Mouse (Mus musculus): ENCODE results near the gene Mycbp2. TPM values are rescaled to one million over a fixed set of nuclear protein-coding genes. Genes with fewer than 3 reads are reported as not detected.

Mycbp2 gene
- polyA plus RNA-seq, 1 experiment from 2014 or later, result 28.6 TPM

DNA sequence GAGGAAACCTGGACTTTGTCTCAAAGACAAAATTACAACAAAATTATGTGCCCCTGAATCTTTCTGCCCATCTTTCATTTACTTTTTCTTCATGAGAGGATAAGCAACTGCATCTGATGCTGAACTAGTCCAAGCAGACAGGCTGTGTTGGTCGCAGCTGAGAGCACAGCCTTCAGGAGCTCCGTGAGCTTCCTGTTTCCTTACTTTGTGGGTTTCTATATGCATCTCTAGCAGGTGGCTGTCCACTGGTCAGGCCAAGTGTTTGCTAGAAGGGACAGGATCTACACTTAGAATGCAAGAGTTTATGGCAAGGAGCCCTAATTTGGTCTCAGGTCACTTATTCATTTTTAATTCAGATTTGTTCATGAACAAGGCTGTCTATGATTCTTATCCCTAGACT is 50.4 kb downstream of the Mycbp2 start:
- no peak for ATAC-seq (ENCODE audit: low read depth)
- H3K36me3 ChIP-seq (ENCODE audit: control insufficient read depth, insufficient read depth, low read length), result peaks cover 48% of the 10 kb centered on the region

DNA sequence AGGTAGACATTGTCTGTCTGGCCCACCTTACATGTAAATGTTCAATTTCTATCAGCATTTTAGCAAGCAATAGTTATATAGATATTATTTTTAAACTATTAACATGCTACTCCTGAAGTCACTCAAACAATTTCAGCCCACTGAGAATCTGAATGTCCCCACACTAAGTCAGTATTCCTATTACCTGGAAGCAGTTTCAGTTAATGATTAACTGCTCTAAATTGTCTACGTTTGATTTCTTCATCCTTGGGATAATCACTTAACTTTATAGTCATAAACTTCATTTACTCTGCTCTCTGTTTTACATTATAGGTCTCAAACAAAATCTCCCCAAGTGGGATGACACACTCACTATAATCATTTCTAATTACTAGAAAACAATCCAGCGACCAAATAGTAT is 60.0 kb downstream of the Mycbp2 start:
- ATAC-seq (ENCODE audit: low read depth), result no peak
- Histone ChIP-seq H3K27me3 (replicated peaks; ENCODE audit: control insufficient read depth, insufficient read depth, low read length) (no peaks in the 10 kb centered on the region), H3K9ac (ENCODE audit: low read depth, low read length) (no peak overlapping the region), H3K9me3 (ENCODE audit: control insufficient read depth, low read length) (no peaks in the 10 kb centered on the region), H3K27ac (replicated peaks; ENCODE audit: low read depth, low read length) (no peak overlapping the region), H3K4me1 (ENCODE audit: control insufficient read depth, insufficient read depth, low read length) (no peaks in the 10 kb centered on the region), H3K4me2 (ENCODE audit: low read depth, low read length) (no peak overlapping the region), H3K4me3 (ENCODE audit: low read depth, low read length) (no peak overlapping the region), H3K36me3 (ENCODE audit: control insufficient read depth, insufficient read depth, low read length) (peaks cover 38% of the 10 kb centered on the region)
- DNase-seq (ENCODE audit: low spot score), result no peak
- WGBS, result 77% methylated on average over 2 of the region's 2 CpGs

More for the DNA sequence above, 50.4 kb downstream of the Mycbp2 start:
- H3K4me2 ChIP-seq (ENCODE audit: low read depth, low read length), result no peak overlapping the region
- no peak overlapping the region for H3K27ac ChIP-seq (replicated peaks; ENCODE audit: low read depth, low read length)
- no peaks in the 10 kb centered on the region for H3K27me3 ChIP-seq (replicated peaks; ENCODE audit: control insufficient read depth, insufficient read depth, low read length)
- no peaks in the 10 kb centered on the region for H3K4me1 ChIP-seq (ENCODE audit: control insufficient read depth, insufficient read depth, low read length)
- no peak for DNase-seq (ENCODE audit: low spot score)
- WGBS, result 97% methylated on average over 2 of the region's 2 CpGs
- no peak overlapping the region for H3K9ac ChIP-seq (ENCODE audit: low read depth, low read length)
- H3K9me3 ChIP-seq (ENCODE audit: control insufficient read depth, low read length), result no peaks in the 10 kb centered on the region
- no peak overlapping the region for H3K4me3 ChIP-seq (ENCODE audit: low read depth, low read length)

DNA sequence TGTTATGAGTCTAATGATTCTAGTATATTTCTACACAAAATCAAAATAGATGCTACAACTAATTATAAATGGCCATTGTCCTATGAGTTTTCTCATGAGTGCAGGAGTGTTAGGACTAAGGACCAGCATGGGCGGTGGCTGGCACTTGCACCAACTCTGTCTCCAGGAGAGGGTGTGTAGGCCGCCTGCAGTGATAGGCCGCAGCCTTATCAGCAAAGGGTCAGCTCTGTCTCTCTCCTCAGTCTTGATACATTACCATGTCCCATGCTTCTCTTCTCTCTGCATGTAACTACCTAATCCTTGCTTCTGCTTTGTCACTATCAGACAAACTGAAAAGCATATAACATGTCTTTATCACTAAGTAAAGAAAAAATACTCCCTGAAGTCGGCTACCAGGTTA is 69.9 kb downstream of the Mycbp2 start:
- 92% methylated on average over 4 of the region's 4 CpGs for WGBS
- Histone ChIP-seq H3K27ac (replicated peaks; ENCODE audit: low read depth, low read length) (no peak overlapping the region), H3K27me3 (replicated peaks; ENCODE audit: control insufficient read depth, insufficient read depth, low read length) (no peaks in the 10 kb centered on the region), H3K36me3 (ENCODE audit: control insufficient read depth, insufficient read depth, low read length) (peaks cover 16% of the 10 kb centered on the region; the same call in 1 of the 2 replicates), H3K4me3 (ENCODE audit: low read depth, low read length) (no peak overlapping the region), H3K4me2 (ENCODE audit: low read depth, low read length) (no peak overlapping the region), H3K9ac (ENCODE audit: low read depth, low read length) (no peak overlapping the region), H3K4me1 (ENCODE audit: control insufficient read depth, insufficient read depth, low read length) (no peaks in the 10 kb centered on the region), H3K9me3 (ENCODE audit: control insufficient read depth, low read length) (no peaks in the 10 kb centered on the region)
- ATAC-seq (ENCODE audit: low read depth), result no peak
- no peak for DNase-seq (ENCODE audit: low spot score)

DNA sequence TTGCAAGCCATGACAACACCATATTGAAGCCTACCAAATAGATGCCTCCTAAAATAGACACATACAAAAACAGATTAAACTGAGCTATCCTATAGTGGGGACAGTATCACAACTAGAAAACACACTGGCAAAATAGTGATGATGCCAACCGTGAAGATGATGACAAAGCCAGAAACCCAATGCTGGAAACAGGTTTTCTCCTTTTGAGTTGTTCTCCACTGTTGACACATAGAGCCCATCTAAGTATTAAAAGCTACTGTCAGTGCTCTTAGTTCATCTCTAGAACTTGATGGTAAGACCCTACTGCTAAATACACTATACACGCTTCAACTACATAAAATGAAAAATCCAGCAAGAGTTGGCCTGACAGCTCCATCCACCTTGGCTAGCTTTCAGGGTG is 86.2 kb downstream of the Mycbp2 start:
- no peaks in the 10 kb centered on the region for H3K27me3 ChIP-seq (replicated peaks; ENCODE audit: control insufficient read depth, insufficient read depth, low read length)
- H3K36me3 ChIP-seq (ENCODE audit: control insufficient read depth, insufficient read depth, low read length), result peaks cover 35% of the 10 kb centered on the region
- H3K4me3 ChIP-seq (ENCODE audit: low read depth, low read length), result no peak overlapping the region
- no peaks in the 10 kb centered on the region for H3K9me3 ChIP-seq (ENCODE audit: control insufficient read depth, low read length)
- WGBS, result 99% methylated on average over 2 of the region's 2 CpGs
- no peak overlapping the region for H3K9ac ChIP-seq (ENCODE audit: low read depth, low read length)
- no peaks in the 10 kb centered on the region for H3K4me1 ChIP-seq (ENCODE audit: control insufficient read depth, insufficient read depth, low read length)
- DNase-seq (ENCODE audit: low spot score), result no peak
- H3K4me2 ChIP-seq (ENCODE audit: low read depth, low read length), result no peak overlapping the region
- ATAC-seq (ENCODE audit: low read depth), result no peak
- no peak overlapping the region for H3K27ac ChIP-seq (replicated peaks; ENCODE audit: low read depth, low read length)

DNA sequence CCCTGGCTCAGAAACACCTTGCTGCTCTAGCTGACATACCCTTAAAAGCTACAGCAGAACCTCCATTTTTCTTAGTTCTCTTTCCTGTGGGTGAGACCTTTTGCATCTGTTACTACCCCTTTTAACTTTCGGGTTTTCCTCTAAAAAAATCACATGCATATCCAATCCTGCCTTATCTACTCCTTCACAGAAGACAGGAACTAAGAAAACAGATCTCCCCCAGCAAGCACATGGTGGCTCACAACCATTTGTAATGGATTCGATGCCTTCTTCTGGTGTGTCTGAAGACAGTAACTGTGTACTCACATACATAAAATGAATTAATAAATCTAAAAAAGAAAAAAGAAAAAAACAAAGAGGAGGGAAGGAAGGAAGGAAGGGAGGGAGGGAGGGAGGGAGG is 87.9 kb downstream of the Mycbp2 start:
- DNase-seq (ENCODE audit: low spot score), result no peak
- Histone ChIP-seq H3K9ac (ENCODE audit: low read depth, low read length) (no peak overlapping the region), H3K9me3 (ENCODE audit: control insufficient read depth, low read length) (no peaks in the 10 kb centered on the region), H3K4me3 (ENCODE audit: low read depth, low read length) (no peak overlapping the region), H3K27me3 (replicated peaks; ENCODE audit: control insufficient read depth, insufficient read depth, low read length) (no peaks in the 10 kb centered on the region), H3K4me1 (ENCODE audit: control insufficient read depth, insufficient read depth, low read length) (no peaks in the 10 kb centered on the region), H3K27ac (replicated peaks; ENCODE audit: low read depth, low read length) (no peak overlapping the region), H3K36me3 (ENCODE audit: control insufficient read depth, insufficient read depth, low read length) (peaks cover 36% of the 10 kb centered on the region), H3K4me2 (ENCODE audit: low read depth, low read length) (no peak overlapping the region)
- no peak for ATAC-seq (ENCODE audit: low read depth)
- 90% methylated on average over 2 of the region's 2 CpGs for WGBS

DNA sequence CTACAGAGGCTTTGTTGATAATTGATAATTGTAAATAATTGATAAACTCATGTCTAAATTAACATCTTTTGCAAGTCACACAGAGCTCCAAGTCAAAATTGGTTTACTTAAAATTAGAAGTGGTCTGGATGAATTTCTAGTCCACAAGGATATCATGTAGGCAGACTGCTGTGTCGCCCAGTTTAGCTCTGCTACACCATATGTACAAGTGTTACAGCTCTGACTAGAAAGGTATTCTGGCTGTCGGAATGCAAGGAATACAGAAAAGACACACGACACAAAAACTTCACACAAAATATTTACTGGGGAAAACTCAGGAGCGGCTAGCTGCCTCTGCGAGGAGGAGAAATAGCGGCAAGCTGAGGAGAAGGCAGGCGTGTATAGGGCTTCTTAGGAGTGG is 89.7 kb downstream of the Mycbp2 start:
- H3K4me2 ChIP-seq (ENCODE audit: low read depth, low read length), result no peak overlapping the region
- H3K27ac ChIP-seq (replicated peaks; ENCODE audit: low read depth, low read length), result no peak overlapping the region
- WGBS, result 91% methylated on average over 7 of the region's 7 CpGs
- H3K4me3 ChIP-seq (ENCODE audit: low read depth, low read length), result no peak overlapping the region
- H3K4me1 ChIP-seq (ENCODE audit: control insufficient read depth, insufficient read depth, low read length), result no peaks in the 10 kb centered on the region
- no peak for DNase-seq (ENCODE audit: low spot score)
- no peaks in the 10 kb centered on the region for H3K9me3 ChIP-seq (ENCODE audit: control insufficient read depth, low read length)
- no peak for ATAC-seq (ENCODE audit: low read depth)
- H3K9ac ChIP-seq (ENCODE audit: low read depth, low read length), result no peak overlapping the region
- no peaks in the 10 kb centered on the region for H3K27me3 ChIP-seq (replicated peaks; ENCODE audit: control insufficient read depth, insufficient read depth, low read length)
- peaks cover 36% of the 10 kb centered on the region for H3K36me3 ChIP-seq (ENCODE audit: control insufficient read depth, insufficient read depth, low read length)

DNA sequence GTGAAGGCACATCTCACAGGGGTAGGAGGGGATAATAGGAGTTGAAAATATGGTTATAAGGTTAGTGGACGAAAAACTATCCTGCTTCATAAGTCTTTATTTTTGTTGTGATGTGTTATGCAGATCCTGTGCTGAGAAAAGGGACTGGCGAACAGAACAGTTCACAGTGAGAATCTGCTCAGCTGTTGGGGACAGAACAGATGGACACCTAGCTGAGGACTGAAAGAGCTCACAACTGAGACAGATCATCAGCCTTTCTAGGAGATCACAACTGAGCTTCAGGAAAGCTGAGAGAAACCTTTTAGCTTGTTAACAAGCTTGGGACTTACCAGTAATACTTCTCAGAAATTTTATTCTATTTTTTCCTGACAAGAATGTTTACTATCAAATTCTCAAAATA is 92.3 kb downstream of the Mycbp2 start:
- H3K4me2 ChIP-seq (ENCODE audit: low read depth, low read length), result no peak overlapping the region
- peaks cover 26% of the 10 kb centered on the region for H3K36me3 ChIP-seq (ENCODE audit: control insufficient read depth, insufficient read depth, low read length)
- no peak overlapping the region for H3K4me3 ChIP-seq (ENCODE audit: low read depth, low read length)
- DNase-seq (ENCODE audit: low spot score), result no peak
- no peak overlapping the region for H3K9ac ChIP-seq (ENCODE audit: low read depth, low read length)
- no peaks in the 10 kb centered on the region for H3K9me3 ChIP-seq (ENCODE audit: control insufficient read depth, low read length)
- H3K27me3 ChIP-seq (replicated peaks; ENCODE audit: control insufficient read depth, insufficient read depth, low read length), result no peaks in the 10 kb centered on the region
- H3K4me1 ChIP-seq (ENCODE audit: control insufficient read depth, insufficient read depth, low read length), result no peaks in the 10 kb centered on the region
- 92% methylated on average over 2 of the region's 2 CpGs for WGBS
- no peak for ATAC-seq (ENCODE audit: low read depth)
- no peak overlapping the region for H3K27ac ChIP-seq (replicated peaks; ENCODE audit: low read depth, low read length)

DNA sequence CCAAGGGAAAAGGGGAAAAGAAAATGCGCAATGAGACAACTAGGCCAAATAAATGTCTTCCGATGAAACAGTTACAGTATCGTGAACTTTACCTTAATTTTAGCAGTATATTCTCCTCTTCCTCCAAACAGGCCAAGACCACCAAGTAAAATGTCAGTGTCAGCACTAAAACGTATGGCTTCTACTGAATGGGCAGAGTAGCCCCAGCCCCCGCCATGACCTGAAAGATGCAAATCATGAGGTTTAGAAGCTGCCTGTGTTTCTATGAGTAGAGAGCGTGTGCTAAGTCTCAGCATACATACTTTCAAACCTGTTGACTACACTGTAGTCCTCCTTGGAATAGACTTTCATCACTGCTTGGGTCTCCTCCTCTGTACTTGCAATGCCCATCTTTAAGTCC is 104.6 kb downstream of the Mycbp2 start:
- ATAC-seq (ENCODE audit: low read depth) (no peak), DNase-seq (ENCODE audit: low spot score) (no peak)
- no peak overlapping the region for H3K27ac ChIP-seq (replicated peaks; ENCODE audit: low read depth, low read length)
- H3K9me3 ChIP-seq (ENCODE audit: control insufficient read depth, low read length), result no peaks in the 10 kb centered on the region
- H3K27me3 ChIP-seq (replicated peaks; ENCODE audit: control insufficient read depth, insufficient read depth, low read length), result no peaks in the 10 kb centered on the region
- H3K36me3 ChIP-seq (ENCODE audit: control insufficient read depth, insufficient read depth, low read length), result peaks cover 32% of the 10 kb centered on the region
- H3K4me3 ChIP-seq (ENCODE audit: low read depth, low read length), result no peak overlapping the region
- no peak overlapping the region for H3K4me2 ChIP-seq (ENCODE audit: low read depth, low read length)
- 95% methylated on average over 6 of the region's 6 CpGs for WGBS
- H3K9ac ChIP-seq (ENCODE audit: low read depth, low read length), result no peak overlapping the region
- H3K4me1 ChIP-seq (ENCODE audit: control insufficient read depth, insufficient read depth, low read length), result no peaks in the 10 kb centered on the region

DNA sequence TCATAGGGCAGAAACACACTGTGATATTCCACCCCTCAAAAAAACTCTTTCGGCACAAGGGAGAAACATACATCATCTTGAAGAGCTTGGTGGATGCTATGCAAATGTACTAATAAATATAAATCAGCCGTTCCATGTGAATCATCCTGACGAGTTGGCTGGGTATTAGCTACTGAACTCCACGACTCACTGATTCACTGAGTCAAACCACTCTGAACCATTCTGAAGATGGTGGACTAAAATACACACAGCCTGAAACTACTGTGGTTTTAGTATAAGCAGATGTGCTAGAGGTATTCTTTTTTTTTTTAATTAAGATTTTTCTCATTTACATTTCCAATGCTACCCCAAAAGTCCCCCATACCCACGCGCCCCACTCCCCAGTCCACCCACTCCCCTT is 111.8 kb downstream of the Mycbp2 start:
- no peak overlapping the region for H3K4me3 ChIP-seq (ENCODE audit: low read depth, low read length)
- no peak for DNase-seq (ENCODE audit: low spot score)
- 93% methylated on average over 6 of the region's 6 CpGs for WGBS
- no peak overlapping the region for H3K9ac ChIP-seq (ENCODE audit: low read depth, low read length)
- no peak overlapping the region for H3K27ac ChIP-seq (replicated peaks; ENCODE audit: low read depth, low read length)
- no peaks in the 10 kb centered on the region for H3K27me3 ChIP-seq (replicated peaks; ENCODE audit: control insufficient read depth, insufficient read depth, low read length)
- no peaks in the 10 kb centered on the region for H3K9me3 ChIP-seq (ENCODE audit: control insufficient read depth, low read length)
- H3K4me1 ChIP-seq (ENCODE audit: control insufficient read depth, insufficient read depth, low read length), result no peaks in the 10 kb centered on the region
- no peak for ATAC-seq (ENCODE audit: low read depth)
- H3K36me3 ChIP-seq (ENCODE audit: control insufficient read depth, insufficient read depth, low read length), result peaks cover 12% of the 10 kb centered on the region
- no peak overlapping the region for H3K4me2 ChIP-seq (ENCODE audit: low read depth, low read length)
